Mouse (Mus musculus): ENCODE data around the gene Heatr1.

- no peak for TF ChIP-seq CTCF (IDR thresholded peaks at IDR 0.05; ENCODE audit: borderline replicate concordance, insufficient read depth, low read length)
- TF ChIP-seq POLR2A (IDR thresholded peaks at IDR 0.05; ENCODE audit: low read depth, low read length), result no peak
Observed at GRCm38 (mm10) chr13:12478301-12478700, 83.5 kb downstream of the Heatr1 start.

Measured in embryonic fibroblast, embryonic 13.5 days (primary cell).